ENCODE assay signal across 12 mouse cellular contexts in the genomic region with DNA sequence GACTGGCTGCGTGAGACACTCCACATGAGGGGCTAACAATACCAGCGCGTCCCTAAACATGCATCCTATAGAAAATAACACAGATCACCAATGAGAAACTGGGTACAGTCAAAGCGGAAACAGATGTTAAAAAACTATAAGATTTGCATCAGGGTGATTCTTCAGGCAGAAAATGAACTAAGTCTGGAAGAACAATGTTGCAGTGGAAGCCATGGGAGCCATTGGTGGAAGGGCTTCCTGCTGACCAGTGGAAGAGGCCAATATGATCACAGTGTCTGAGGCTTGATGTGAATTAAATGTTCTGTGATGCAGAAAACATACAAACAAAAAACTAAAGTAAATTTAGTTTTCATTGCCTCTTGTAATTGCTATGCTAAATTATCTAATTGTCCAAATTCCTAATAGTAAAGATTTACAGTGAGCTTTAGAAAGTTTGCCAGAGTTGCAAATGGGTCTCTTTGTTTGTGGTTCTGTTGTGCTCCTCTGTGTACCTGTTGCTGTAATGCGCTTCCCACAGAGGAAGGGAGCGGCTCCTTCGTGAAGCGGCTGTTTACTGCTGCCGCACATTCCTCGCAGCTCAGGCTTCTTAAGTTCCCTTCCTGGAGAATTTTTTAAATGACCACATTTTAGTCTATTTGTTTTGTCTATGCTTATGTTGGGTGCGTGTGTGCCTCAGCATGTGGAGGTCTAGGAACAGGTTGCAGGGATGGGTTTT.
"Had no signal": no experiment of that assay in that cellular context is flagged by ENCODE, and none has a peak within 500 bp of the region (broad histone marks: within the 10 kb centered on the region; RNA-seq: fewer than 3 reads in every experiment).

No protein-coding gene starts in this region.

- H3K4me3 ChIP-seq: kidney, embryonic 15.5 days; limb, embryonic 12.5 days; liver, embryonic 13.5 days; lung, embryonic 15.5 days; midbrain, embryonic 15.5 days had no signal

- H3K9ac ChIP-seq: kidney, embryonic 15.5 days; limb, embryonic 12.5 days; liver, embryonic 13.5 days; liver, postnatal 0 days; lung, embryonic 15.5 days; midbrain, embryonic 15.5 days had no signal

- H3K27me3 ChIP-seq: kidney, embryonic 15.5 days; limb, embryonic 12.5 days; liver, embryonic 13.5 days; lung, embryonic 15.5 days; midbrain, embryonic 15.5 days had no signal

- DNase-seq: kidney, postnatal 14 days; liver; liver, embryonic 13.5 days; liver, postnatal 0 days; lung, postnatal 36 days; right cerebral cortex, adult 18-20 months; right cerebral cortex, postnatal 25 days; thymus, postnatal 4 days had no signal

- H3K27ac ChIP-seq: kidney, embryonic 15.5 days; limb, embryonic 12.5 days; liver, embryonic 13.5 days; lung, embryonic 15.5 days; midbrain, embryonic 15.5 days had no signal

- ATAC-seq: liver, postnatal 0 days had no signal

- H3K9me3 ChIP-seq: kidney, embryonic 15.5 days; limb, embryonic 12.5 days; liver, embryonic 13.5 days; lung, embryonic 15.5 days; midbrain, embryonic 15.5 days had no signal

- H3K4me2 ChIP-seq: kidney, embryonic 15.5 days; limb, embryonic 12.5 days; liver, embryonic 13.5 days; lung, embryonic 15.5 days; midbrain, embryonic 15.5 days had no signal

- H3K36me3 ChIP-seq: midbrain, embryonic 15.5 days had no signal
